Mouse (Mus musculus): Measurements from ENCODE around the gene Suclg1. TPM values are rescaled to one million over a fixed set of nuclear protein-coding genes. Genes with fewer than 3 reads are reported as not detected.

Gene Suclg1
- total RNA-seq, 2 experiments from 2014 or later = 137 to 145 TPM

- Histone ChIP-seq H3K4me3 (no peak overlapping the region), H3K27ac (no peak overlapping the region)
- no peak for TF ChIP-seq CTCF (conservative IDR thresholded peaks at IDR 0.05)
- DNase-seq (ENCODE audit: low spot score in 2 of 2) = no peak
Measured at GRCm38 (mm10) chr6:73253584-73253983, 5.4 kb downstream of the Suclg1 start.

GRCm38 (mm10) chr6:73254307-73255228 lies 6.4 kb downstream of the Suclg1 start:
- Histone ChIP-seq H3K4me3 (no peak overlapping the region), H3K27ac (peak overlapping the region; percentile 56; the same call in 1 of the 2 replicates)
- no peak for DNase-seq (ENCODE audit: low spot score in 2 of 2)
- no peak for TF ChIP-seq CTCF (conservative IDR thresholded peaks at IDR 0.05)

GRCm38 (mm10) chr6:73257068-73257467 lies 8.9 kb downstream of the Suclg1 start:
- Histone ChIP-seq H3K27ac (no peak overlapping the region), H3K4me3 (no peak overlapping the region)
- no peak for TF ChIP-seq CTCF (conservative IDR thresholded peaks at IDR 0.05)
- no peak for DNase-seq (ENCODE audit: low spot score in 2 of 2)

GRCm38 (mm10) chr6:73260110-73260509 lies 11.9 kb downstream of the Suclg1 start:
- peak; percentile 37 to 52 for DNase-seq (ENCODE audit: low spot score in 2 of 2)
- no peak overlapping the region for H3K4me3 ChIP-seq
- peak overlapping the region; percentile 80 for H3K27ac ChIP-seq
- TF ChIP-seq CTCF (conservative IDR thresholded peaks at IDR 0.05) = no peak

GRCm38 (mm10) chr6:73264801-73265200 lies 16.6 kb downstream of the Suclg1 start:
- TF ChIP-seq CTCF (conservative IDR thresholded peaks at IDR 0.05) = no peak
- Histone ChIP-seq H3K27ac (peak overlapping the region; percentile 57), H3K4me3 (no peak overlapping the region)
- DNase-seq (ENCODE audit: low spot score in 2 of 2) = no peak

- H3K27ac ChIP-seq = no peak overlapping the region
- no peak for TF ChIP-seq CTCF (conservative IDR thresholded peaks at IDR 0.05)
- no peak overlapping the region for H3K4me3 ChIP-seq
- DNase-seq (ENCODE audit: low spot score in 2 of 2) = no peak
Measured at GRCm38 (mm10) chr6:73267738-73268311, 19.6 kb downstream of the Suclg1 start.

- Histone ChIP-seq H3K27ac (no peak overlapping the region), H3K4me3 (no peak overlapping the region)
- TF ChIP-seq CTCF (conservative IDR thresholded peaks at IDR 0.05) = no peak
- DNase-seq (ENCODE audit: low spot score in 2 of 2) = no peak
Measured at GRCm38 (mm10) chr6:73269374-73269773, 21.2 kb downstream of the Suclg1 start.

- Histone ChIP-seq H3K27ac (no peak overlapping the region), H3K4me3 (no peak overlapping the region)
- DNase-seq (ENCODE audit: low spot score in 2 of 2) = no peak
- no peak for TF ChIP-seq CTCF (conservative IDR thresholded peaks at IDR 0.05)
Measured at GRCm38 (mm10) chr6:73271546-73272091, 23.4 kb downstream of the Suclg1 start.

GRCm38 (mm10) chr6:73275002-73275401 lies 26.8 kb downstream of the Suclg1 start:
- Histone ChIP-seq H3K4me3 (no peak overlapping the region), H3K27ac (no peak overlapping the region)
- no peak for TF ChIP-seq CTCF (conservative IDR thresholded peaks at IDR 0.05)
- no peak for DNase-seq (ENCODE audit: low spot score in 2 of 2)

- no peak overlapping the region for H3K27ac ChIP-seq
- DNase-seq (ENCODE audit: low spot score in 2 of 2) = no peak
- no peak overlapping the region for H3K4me3 ChIP-seq
- no peak for TF ChIP-seq CTCF (conservative IDR thresholded peaks at IDR 0.05)
Measured at GRCm38 (mm10) chr6:73279681-73280080, 31.5 kb downstream of the Suclg1 start.

GRCm38 (mm10) chr6:73280546-73281115 lies 32.4 kb downstream of the Suclg1 start:
- Histone ChIP-seq H3K27ac (no peak overlapping the region), H3K4me3 (no peak overlapping the region)
- TF ChIP-seq CTCF (conservative IDR thresholded peaks at IDR 0.05) = no peak
- no peak for DNase-seq (ENCODE audit: low spot score in 2 of 2)

GRCm38 (mm10) chr6:73286326-73286725 lies 38.1 kb downstream of the Suclg1 start:
- Histone ChIP-seq H3K4me3 (no peak overlapping the region), H3K27ac (no peak overlapping the region)
- peak; percentile 46 for TF ChIP-seq CTCF (conservative IDR thresholded peaks at IDR 0.05)
- no peak for DNase-seq (ENCODE audit: low spot score in 2 of 2)

- no peak for TF ChIP-seq CTCF (conservative IDR thresholded peaks at IDR 0.05)
- H3K4me3 ChIP-seq = no peak overlapping the region
- peak overlapping the region; percentile 36; the same call in 1 of the 2 replicates for H3K27ac ChIP-seq
- DNase-seq (ENCODE audit: low spot score in 2 of 2) = peak; percentile 33 to 41
Measured at GRCm38 (mm10) chr6:73306837-73307236, 58.7 kb downstream of the Suclg1 start.

Measured in layer of hippocampus, adult 2 months (tissue).